Mouse (Mus musculus) frontal cortex, adult (tissue): ENCODE measurements at regions not wholly inside any gene's neighbourhood (a gene's known extent, or its start where the extent isn't known, plus 50 kb on each side); places are given as distances from the start of the nearest gene placed in this dataset.
A peak's percentile ranks its signal among the peaks of the same experiment; 100 is the strongest.

Source experiments
- ATAC-seq: cut with Nextera tagmentation; 2 replicates; pipeline ENCODE4 v1.9.2; 2017; ENCODE audit warnings: mild to moderate bottlenecking, moderate library complexity, mixed read lengths; ENCODE audit not compliant: low TSS enrichment

DNA sequence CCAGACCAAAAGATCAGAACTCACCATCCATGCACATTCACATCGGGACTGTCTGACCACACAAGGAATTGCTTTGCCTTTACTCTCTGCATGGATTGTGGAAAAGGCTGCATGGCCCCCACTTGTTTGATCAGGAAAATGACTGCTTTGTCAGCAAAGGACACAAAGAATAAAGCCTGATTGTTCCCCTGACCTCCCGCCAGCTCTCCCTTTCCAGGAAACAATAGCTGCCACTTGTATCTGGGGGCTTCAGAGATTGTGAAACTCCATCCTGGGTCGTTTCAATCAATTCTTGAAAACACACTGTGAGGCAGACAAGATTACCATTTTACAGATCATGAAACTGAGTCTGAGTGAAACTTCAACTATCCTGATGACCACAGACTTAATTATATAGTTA lies 70.7 kb downstream of the Zic3 start:
- 0 out of 2 replicates have a peak, but pooled peaks have one; percentile 27 for ATAC-seq

GRCm38 (mm10) chrX:58117761-58118426 lies 95.4 kb downstream of the Zic3 start:
- peak; percentile 97 for ATAC-seq

DNA sequence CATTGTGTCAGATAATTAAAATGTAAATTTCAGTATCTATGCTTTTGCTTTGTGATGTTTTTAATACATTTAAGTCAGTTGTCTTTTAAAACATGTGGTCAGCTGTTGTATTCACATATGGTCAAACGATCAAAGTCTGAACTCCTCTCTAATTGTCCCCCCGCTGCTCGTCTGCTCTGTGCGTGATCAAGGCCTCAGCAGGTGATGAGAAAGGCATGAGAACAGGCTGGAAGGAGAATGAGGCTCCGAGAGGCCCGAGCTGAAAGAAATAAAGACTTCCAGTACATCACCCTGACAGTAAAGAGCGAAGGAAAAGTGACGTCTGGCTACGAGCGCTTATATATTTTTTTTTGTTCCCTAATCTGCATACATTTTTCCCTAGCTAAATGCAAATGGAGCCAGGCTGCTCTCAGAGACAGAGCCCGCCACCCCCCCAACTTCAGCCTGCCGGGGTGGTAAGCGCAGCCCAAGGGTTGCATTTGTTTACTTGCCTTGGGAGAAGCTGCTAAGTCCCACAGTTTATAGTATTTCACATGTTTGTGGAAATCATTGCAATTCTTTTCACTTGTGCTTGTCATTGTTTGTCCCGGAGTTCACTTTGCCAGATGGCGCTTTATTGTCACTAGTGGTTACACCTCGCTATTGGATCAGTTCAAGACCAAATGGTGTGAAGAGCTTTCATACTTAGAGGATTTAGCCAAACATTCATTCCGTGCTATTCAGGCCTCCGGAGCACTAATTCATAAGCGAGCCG lies 133.0 kb downstream of the Zic3 start:
- no peak for ATAC-seq

- no peak for ATAC-seq
Measured at GRCm38 (mm10) chrX:58157361-58157760, 134.9 kb downstream of the Zic3 start.

GRCm38 (mm10) chrX:58166184-58166904 lies 143.8 kb downstream of the Zic3 start:
- ATAC-seq: peak; percentile 93

DNA sequence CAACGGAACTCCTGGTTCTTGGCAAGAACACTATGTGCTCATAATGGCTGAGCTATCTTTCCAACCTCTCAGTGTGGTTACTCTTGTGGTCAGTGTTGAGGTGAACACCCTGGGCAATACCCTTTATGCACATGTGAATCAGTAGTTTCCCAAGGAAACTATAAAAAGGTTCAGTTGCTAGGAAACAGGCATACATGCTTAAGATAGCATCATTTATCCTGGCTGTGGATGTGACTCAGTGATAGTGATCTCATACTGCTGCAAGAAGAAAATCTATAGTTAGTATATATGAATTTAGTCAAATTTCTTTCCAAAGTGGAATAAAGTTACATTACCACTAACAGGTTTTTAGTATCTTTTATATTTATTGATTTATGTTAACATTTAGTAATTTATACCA lies 151.8 kb downstream of the Zic3 start:
- ATAC-seq: peak; percentile 92
